Mouse (Mus musculus) G1E (cell line): ENCODE measurements at regions not wholly inside any gene's neighbourhood (a gene's known extent, or its start where the extent isn't known, plus 50 kb on each side); places are given as distances from the start of the nearest gene placed in this dataset.

Source experiments
- ATAC-seq: 2 replicates; pipeline ENCODE4 v1.8.0; 2016; ENCODE audit warnings: mild to moderate bottlenecking; ENCODE audit not compliant: insufficient number of reproducible peaks, poor library complexity, low FRiP score, severe bottlenecking; ENCODE audit errors: extremely low read depth
- DNase-seq: peaks from one replicate; pipeline ENCODE4 v3.0.0; 2012; ENCODE audit warnings: low spot score
- H3K27me3 ChIP-seq: 2 replicates; pipeline ENCODE4 v1.6.1; 2012; ENCODE audit warnings: mild to moderate bottlenecking, low read length, inconsistent platforms; ENCODE audit not compliant: insufficient read depth
- H3K36me3 ChIP-seq: replicated peaks from 2 replicates; pipeline ENCODE3; 2012; ENCODE audit warnings: mild to moderate bottlenecking, inconsistent platforms
- H3K4me1 ChIP-seq: 2 replicates; pipeline ENCODE4 v1.6.1; 2012; ENCODE audit warnings: low read depth, low read length, inconsistent platforms, mixed read lengths; ENCODE audit not compliant: insufficient read depth
- H3K4me3 ChIP-seq: 2 replicates; pipeline ENCODE4 v1.5.1; 2012; ENCODE audit warnings: low read depth, mild to moderate bottlenecking, inconsistent platforms, low read length, moderate library complexity, mixed read lengths
- H3K9me3 ChIP-seq: replicated peaks from 2 replicates; pipeline ENCODE4 v1.6.1; 2012; ENCODE audit warnings: inconsistent platforms
- GATA1 ChIP-seq: IDR thresholded peaks from 2 replicates; pipeline ENCODE4 v1.6.1; 2012; ENCODE audit warnings: borderline replicate concordance, low read length, inconsistent platforms, mixed read lengths
- POLR2AphosphoS5 ChIP-seq: IDR thresholded peaks from 2 replicates; pipeline ENCODE4 v1.6.1; 2012; ENCODE audit warnings: low read depth, low read length, inconsistent platforms; ENCODE audit not compliant: insufficient replicate concordance

DNA sequence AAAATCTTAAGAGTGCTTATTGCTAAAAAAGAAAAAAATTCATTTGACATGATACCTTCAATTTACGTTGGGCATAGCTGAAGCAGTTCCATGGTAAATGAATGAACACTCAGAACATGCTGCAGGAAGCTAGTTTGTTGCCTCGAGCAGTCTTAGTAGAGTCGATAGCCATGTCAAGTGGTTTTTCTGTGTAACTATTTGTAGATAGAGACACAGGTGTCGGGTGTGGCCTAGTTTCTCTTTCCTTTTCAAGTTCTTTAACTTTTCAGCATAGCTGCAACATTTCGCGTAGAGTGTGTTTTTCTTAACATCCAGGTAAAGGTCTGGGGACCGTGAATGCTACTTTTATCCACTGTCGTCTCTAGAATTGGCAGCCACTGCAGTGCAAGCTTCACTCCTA lies 53.5 kb upstream of the Cand1 start:
- Histone ChIP-seq H3K9me3 (no peaks in the 10 kb centered on the region), H3K27me3 (no peaks in the 10 kb centered on the region), H3K4me1 (no peaks in the 10 kb centered on the region), H3K4me3 (no peak overlapping the region), H3K36me3 (no peaks in the 10 kb centered on the region)
- no peak for DNase-seq
- TF ChIP-seq GATA1 (no peak), POLR2AphosphoS5 (no peak)
- ATAC-seq, result no peak
